Mouse (Mus musculus) kidney, adult 11 months (tissue): Measurements from ENCODE around the gene Rapgef6.

Source experiments
- DNase-seq: peaks from one replicate; pipeline ENCODE4 v3.0.0; 2022

The Rapgef6 gene

DNA sequence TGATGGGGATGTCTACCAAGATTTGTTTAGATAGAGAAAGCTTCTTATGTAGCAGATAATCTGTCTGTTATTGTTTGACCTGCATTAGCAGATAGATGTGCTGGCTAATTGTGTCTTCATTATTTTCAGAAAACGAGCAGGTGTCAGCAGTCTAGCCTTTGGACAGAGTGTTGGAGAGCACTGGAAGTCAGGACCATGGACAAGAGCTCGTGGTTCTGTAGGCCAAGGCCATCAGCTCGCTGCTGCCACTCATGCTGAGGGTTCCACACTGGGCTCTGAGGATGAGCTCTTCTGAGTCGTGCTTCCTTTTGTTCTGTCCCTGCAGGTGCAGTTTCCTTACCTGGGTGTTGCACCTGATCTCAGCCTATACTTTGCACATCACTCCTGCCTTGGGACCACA, 173.3 kb downstream of the Rapgef6 start:
- DNase-seq: no peak

DNA sequence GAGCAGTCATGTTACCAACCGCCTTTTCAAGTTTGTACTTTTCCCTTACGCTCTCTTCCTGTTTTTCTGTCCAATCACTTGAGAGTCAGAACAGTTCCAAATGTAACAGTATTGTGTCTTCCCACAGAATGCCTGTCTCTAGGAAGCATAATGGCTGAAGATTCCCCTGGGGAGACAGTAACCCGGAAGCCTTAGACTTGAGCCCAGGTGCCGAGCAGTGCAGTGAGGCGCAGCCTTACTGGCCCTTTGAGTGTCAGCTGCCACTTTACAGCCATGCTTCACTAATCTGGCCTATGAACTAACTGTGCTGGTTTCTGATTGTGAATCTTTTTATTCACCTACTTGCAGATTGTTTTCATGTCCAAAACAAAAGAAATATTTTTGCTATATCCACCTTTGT, 175.0 kb downstream of the Rapgef6 start:
- DNase-seq: no peak

DNA sequence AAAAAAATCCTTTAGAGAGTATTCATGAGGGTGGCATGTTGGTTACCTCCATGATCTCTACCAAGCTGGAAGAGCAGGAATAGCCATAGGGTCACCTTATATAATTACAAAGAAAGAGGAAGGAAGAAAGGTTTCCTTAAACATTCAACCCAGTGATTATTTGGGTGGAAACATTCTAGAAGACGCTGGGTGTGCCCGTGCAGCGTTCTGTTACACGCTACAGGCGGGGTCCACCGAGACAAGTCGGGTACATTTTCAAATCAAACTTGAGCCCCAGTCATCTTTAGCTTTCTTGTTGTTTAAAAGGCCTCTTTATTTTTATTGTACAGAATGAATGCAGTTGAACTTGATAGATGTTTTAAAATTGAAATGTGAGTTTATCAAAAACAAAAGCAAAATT, 176.0 kb downstream of the Rapgef6 start:
- DNase-seq: no peak

DNA sequence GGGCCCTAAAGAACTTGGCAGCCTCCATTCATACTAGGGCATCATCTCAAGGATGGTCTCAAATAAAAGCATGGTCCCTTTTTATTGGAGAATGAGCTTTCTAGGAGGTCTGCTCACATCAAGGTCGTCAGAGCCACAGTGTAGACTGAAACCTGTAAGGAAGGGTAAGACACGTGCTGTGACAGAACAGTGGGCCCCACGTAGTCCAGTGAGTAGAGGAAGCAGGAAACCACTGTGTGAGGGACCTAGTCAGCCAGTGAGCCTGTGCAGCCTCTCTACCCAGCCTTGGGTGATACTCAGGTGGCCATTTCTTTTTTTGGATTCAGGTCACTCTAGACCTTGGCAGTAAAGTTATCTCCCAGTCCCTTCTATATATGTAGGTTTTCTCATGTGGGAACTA, 177.3 kb downstream of the Rapgef6 start:
- DNase-seq: no peak

DNA sequence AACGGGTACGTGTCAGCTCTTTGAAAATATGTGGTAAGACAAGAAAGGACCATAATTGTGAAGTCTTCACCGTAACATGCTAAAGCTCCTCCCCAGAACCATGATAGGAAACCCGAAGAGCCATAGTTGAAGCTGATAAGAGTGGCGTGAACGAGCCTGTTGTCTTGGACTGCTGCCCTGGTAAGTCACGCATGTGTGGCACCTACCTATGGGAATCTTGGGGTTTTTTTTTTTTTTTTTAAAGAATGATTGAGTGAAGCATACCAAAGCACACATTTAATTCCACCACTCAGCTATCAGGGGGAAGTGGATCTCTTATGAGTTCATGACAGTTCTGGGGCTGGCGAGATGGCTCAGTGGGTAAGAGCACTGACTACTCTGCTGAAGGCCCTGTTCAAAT, 179.2 kb downstream of the Rapgef6 start:
- DNase-seq: no peak

DNA sequence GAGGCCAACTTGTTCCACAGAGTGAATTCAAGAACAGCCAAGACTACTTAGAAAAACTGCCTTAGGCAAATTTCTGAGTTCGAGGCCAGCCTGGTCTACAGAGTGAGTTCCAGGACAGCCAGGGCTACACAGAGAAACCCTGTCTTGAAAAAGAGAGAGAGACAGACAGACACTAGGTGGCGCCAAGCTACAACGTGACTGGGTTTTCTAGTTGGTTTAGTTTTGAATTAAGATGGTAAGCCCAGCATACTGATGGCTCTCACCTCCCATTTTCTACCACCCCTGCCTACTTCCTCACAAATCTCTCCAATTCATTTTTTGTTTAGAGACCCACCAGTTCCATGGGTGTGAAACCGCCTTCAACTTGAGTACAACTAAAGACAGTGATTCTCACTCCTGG, 180.7 kb downstream of the Rapgef6 start:
- peak; percentile 65 for DNase-seq

DNA sequence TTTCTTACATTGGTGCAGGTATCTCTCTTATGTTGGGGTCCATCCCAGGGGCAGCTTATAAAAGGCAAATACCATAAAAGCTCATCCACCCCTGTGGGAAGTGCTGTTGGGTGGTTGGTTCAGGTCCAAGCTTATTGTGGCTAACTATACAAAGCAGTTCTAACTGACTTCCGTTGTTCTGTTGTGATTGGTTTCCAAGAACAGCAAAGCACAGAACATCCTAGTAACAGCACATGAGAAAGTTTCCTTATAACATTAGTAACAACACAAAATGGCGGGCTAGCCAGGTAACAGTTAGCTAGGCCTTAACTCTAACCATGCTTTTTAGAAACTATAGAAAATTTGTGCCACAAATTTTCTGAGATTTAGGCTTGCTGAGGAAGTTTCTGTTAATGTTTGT, 185.5 kb downstream of the Rapgef6 start:
- no peak for DNase-seq

DNA sequence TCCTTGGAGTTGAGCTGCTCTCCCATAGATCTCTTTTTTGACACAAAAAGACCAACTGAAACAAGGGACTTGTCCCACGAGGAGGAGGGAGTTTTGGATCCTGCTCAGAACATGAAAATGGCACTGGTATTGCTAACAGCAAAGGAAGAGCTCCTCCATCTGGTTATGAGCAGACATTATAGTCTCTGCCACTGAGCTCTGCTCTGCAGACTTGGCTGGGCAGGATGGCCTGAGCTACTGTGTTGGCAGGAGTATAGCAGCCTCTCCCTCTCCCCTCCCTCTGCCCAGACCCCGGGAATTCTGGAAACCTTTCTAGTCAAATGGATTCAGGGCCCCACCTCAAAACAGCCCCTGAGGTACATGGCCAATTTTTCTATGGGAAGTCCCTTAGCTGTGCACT, 187.0 kb downstream of the Rapgef6 start:
- no peak for DNase-seq

DNA sequence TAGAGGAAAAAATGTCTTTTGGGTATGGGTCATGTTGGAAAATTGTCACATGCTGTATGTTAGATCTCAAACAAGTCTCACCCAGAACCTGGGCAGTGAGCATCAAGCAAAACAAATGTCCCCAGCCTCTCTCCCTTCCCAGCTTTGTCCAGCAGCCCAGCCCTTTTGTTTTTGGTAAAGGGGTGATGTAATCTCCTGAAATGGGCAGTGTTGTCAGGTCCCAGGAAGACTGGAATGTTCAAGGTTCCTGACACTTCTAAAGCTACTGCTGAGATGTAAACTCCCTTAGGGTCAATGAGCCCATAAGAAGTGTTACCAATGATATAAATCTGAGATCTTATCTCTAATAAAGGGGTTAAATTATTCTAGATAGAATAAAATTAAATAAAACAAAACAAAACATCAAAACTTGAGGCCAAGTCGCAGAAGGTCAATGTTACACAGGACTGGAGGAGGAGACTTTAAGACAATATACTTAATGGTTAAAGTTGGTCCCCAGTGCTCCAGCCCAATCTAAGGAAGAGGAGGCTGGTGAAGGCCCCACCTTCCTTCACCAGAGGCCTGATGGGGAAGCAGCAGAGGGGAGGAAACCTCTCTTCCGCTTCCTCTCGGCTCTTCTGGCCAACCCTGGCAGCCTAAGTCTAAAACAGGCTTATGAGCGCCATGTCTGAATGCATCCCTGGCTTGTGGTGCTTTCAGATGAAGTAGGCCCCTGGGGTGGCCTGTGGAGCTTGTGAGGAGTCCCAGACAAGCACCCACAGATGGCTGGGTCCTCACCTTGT, 188.1 kb downstream of the Rapgef6 start:
- no peak for DNase-seq

DNA sequence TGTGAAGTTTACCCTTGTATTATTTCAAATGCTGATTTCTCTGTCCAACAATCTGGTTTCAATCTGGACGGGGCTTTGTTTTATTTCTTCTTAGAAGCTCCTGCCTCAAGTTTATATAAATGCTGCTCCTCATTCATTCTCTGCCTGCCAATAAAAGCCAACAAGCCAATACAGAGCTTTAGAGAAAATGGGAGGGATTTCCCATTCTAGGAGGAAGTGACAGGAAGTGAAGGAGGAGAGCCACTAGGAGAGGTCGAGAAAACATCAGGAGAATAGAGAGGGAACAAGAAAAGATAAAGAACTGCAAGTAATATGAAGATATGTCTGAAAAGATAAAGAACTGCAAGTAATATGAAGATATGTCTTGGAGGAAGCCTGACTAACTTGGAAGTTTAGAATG, 190.2 kb downstream of the Rapgef6 start:
- no peak for DNase-seq

DNA sequence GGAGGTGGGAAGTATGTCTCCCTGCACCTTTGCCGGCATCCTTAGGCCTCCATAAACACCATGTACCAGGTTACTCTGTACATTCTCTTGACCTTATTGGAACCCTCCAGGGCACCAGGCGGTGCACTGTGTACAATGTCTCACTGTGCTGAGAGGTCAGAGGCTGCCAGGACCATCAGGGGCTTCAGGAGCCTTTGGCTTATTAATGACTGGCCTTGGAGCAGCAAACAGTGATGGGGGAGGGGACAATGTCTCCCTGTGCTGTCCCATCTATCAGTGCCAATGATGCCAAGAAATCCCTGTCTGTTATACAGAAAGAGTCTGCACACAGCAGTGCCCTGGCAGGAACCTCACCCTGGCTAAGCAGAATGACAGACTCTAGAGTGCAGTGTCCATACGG, 195.2 kb downstream of the Rapgef6 start:
- no peak for DNase-seq

DNA sequence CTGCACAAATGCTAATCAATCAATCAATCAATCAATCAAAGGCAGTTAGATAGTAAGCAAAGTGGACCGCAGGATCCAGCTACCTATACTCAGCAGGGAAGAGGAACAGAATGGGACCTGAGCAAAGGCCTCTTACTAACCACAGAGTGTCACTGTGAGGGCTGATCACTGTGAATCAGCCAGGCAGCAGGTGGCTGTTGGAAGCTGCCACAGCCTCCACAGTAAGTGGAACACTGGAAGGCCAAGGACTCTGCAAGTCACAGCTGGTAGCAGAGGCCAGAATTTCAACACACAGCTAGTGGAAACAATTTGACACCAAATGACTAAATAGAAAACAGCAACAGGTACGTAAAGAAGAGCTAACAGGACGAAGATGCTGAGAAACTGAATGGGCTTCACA, 196.0 kb downstream of the Rapgef6 start:
- DNase-seq: no peak

DNA sequence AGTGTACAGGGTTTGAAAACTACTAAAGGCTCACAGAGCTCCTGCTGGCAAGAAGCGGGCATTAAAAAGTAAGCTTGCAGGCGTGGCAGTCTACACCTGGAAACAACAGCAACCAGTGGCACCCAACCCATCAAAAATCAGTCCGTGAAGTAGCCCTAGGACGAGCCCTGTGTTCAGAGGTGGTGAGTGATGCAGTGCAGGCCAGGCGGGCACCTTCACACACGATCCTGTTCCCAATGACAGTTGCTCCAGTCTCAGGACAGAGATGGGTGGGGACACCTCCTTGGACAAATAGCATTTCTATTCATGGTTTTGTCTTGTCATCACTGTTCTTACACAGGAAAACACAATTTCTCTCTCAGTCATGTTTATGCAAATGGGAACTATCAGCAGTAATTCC, 199.4 kb downstream of the Rapgef6 start:
- no peak for DNase-seq

DNA sequence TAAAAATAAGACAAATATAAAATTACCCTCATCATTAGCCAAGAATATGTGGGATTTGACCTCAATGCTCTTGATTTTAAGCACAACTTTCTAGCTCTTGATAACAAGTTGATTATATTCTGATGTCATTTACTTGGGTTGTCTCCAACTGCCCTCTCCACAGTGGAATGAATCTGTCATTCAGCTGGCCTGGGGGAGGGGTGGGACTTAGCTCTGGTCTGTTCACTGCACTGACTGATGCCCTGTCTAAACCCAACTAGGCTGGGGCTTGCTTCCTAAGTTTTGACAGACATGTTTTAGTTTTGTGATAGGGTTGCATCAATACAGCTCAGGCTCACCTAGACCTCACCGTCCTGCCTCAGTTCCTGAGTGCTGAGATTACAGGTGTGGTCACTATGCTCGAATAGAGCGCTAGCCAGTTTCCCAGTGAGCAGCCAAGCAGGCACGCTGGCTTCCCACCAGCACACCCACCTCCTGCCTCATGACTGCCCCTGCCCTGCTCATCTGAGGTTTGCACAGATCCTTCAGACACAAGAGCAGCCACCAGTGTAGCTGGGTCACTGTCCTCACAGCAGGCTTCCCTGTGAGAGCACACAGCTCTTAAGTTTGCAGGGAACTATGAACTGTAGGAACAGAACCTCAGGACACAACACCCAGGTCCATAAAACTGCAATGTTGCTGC, 201.8 kb downstream of the Rapgef6 start:
- no peak for DNase-seq

DNA sequence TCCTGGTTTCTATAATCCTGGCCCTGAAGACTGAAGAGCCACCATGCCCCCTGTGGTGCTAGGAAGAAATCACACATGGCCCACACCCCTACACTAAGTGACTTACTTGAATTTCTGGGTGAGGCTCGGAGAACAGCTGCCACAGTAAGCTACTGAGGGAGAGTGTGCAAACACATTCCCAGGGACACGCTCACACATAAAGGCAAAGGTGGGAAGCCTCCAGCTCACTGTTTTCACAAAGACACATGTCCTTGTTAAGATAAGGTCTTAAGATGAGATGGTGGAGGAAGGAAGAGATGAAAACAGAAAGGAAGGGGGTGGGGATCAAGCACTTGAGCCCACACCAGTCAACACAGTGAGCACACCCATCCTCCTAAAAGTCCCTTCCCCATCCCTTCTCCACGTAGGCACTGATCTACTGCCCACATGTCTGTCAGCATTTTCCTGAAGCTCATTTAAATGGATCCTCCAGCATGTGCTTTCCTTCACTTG, 204.0 kb downstream of the Rapgef6 start:
- DNase-seq: no peak

DNA sequence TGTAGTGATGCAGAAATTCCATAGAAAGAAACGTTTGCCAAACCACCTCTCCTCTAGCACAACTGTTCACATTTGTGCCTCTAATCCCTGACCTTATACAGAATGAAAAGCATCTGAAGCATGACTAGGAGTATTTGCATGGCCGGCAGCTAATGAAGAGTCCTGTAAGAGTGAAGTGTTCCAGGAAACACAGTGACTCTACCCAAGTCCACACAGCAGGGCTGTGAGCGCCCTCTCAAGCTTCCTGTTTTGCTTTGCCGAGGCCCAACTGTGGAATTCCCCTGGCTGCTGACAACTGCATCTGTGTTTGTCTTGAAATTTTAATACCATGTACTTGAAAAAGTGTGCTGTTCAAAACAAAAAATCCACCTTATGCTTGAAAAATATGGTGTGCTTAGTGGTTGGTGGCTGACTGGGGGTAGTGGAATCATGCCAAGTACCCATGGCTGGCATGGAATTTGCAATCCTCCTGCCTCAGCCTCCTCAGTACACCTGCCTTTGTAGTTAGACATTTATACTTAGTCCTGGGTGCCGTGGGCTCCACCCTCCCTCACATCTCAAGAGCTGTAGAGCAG, 204.8 kb downstream of the Rapgef6 start:
- no peak for DNase-seq

DNA sequence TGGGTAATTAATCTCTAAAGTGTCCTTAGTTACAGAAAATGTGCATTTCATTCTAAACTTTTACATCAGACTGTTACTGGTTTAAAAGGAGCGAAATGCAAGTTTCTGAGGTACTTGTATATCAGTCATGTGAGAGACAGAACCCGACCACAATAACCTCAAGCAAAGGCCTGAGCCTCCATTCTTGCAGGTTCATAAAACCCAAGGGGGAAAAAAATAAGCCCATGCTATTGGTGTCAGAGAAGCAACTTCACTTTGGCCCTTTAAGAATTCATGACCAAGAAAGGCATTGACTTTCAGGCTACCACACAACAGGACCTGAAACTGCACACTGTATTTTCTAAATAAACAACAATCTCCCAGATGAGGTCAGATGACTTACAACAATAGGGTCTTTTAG, 205.7 kb downstream of the Rapgef6 start:
- DNase-seq: no peak

DNA sequence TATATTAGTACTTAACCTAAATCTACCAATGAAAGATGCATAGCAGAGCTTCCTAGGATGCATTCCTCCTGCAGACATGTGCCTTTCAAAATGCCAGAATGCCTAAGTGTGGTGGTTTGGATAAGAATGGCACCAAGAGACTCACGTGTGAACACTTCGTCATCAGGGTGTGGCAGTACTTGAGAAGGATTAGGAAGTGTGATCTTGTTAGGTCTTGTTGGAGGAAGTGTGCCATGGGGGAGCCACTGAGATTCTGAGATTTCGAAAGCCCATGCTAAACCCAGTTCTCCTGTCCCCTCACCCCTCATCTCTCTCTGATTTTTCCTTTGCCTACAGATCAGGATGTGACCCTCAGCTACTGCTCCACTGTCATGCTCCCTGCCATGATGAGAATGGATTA, 206.7 kb downstream of the Rapgef6 start:
- DNase-seq: no peak

DNA sequence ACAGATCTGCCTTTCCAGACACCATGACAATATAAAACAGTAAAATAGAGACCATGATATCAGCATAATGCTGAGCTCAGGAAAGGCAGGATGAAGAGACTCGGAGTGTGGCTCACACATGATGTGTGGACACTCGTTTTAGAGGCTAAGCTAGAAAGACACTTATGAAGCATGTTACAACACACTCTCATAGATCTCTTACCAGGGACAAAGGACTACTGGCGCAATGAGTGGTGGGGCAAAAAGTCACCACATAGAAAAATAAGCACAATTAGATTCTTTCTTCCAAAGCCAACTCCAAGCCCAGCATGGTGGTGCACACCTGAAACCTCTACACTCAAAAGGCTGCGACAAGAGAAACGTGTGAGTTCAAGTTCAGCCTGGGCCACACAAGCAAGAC, 208.3 kb downstream of the Rapgef6 start:
- no peak for DNase-seq

DNA sequence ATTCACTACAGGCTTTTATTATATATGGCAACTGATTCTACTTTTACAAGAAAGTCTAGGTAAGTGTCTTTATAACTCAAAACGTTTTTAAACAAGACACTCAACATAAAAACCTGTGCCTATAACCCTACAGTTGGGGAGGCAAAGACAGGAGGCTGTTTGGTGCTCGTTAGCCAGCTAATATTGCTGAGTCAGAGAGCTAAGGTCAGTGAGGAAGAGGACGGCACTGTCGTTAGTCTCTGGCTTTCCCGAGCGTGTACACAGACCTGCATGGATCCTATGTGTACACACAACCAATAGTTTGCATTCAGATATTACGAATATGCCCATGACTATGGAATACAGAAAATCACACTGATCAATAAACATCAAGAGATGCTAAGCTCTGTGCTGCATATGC, 208.7 kb downstream of the Rapgef6 start:
- DNase-seq: no peak

DNA sequence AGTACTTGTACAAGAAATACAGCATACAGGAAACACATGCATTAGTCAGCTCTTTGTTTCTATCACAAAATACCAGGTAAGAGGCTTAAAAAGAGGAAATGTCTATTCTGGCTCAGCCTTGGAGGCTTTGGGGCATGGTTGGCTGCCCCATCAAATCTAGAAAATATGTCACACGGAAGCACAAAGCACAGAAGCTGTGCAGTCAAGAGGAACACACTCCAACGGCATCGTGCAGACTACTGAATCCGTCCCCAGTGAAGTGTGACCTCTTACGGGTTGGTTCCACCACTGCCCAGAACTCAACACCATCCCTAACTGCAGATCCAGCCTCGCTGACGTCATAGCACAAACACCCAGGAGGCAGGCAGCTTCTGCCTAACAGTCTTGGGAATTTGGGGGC, 210.9 kb downstream of the Rapgef6 start:
- DNase-seq: peak; percentile 10

DNA sequence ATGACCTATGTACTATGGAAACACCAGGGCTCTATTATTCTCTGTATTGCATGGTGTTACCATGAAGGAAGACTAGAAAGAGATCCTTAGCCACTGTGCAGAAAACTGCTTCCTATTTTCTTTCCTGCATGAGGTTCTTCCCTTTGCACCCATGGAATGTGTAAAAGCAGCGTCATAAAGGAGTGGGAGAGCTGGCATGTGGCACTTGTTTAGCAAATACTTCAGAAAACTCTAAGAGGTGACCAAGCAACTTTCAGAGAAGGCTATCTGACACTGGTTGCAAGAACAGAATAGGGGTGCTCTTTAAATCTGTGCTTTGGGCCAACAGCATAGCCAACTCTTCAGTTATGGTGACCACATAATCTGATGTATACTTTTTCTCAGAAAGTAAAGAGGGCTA, 212.5 kb downstream of the Rapgef6 start:
- no peak for DNase-seq

DNA sequence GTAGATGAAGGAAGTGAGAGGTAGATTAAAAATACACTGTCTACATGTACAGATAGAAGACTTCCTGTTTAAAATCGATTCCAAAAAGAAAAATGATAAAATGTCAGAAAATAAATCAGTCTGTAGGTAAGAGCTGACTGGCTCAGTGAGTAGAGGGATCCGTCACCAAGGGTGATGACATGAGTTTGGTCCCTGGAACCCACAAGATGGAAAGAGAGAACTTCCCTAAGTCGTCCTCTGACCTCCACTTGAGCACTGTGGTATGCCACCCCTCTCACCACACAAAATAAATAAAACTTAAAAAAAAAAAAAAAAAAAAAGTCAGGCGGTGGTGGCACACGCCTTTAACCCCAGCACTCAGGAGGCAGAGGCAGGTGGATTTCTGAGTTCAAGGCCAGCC, 214.3 kb downstream of the Rapgef6 start:
- no peak for DNase-seq

DNA sequence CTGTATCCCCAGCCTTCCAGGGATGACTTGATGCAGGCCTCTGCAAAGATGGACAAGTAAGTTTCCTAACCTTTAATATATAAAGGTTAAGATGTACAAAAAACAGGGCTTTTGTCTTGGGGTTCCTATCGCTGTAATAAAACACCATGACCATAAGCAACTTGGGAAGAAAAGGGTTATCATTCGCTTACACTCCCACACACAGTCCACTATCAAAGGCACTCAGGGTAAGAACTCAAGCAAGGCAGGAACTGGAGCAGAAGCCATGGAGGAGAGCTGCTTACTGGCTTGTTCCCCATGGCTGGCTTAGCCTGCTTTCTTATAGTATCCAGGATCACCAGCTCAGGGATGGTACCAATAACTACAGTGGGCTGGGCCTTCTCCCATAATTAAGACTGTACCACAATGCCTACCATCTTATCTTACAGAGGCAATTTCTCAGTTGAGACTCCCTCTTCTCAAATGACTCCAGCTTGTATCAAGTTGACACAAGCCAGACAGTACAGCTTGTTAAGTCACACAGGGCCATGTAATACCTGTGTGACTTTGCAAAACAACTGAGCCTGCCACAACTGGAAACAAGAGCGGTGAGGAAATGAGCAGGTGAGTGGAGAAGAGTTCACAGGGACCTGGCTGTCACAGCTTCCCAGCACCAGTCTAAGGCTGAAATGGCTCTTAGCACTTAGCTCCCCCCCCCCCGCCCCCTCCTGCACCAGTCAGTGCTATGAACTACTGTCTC, 216.5 kb downstream of the Rapgef6 start:
- no peak for DNase-seq
